Mouse (Mus musculus): Measurements from ENCODE around the gene P3h4.

Gene P3h4

GRCm38 (mm10) chr11:100392958-100393357 lies 21.7 kb downstream of the P3h4 start:
- DNase-seq (ENCODE audit: low read depth, low spot score): no peak

- no peak for DNase-seq (ENCODE audit: low read depth, low spot score)
Observed at GRCm38 (mm10) chr11:100391884-100392345, 22.7 kb downstream of the P3h4 start.

GRCm38 (mm10) chr11:100391081-100391883 lies 23.4 kb downstream of the P3h4 start:
- DNase-seq (ENCODE audit: low read depth, low spot score): no peak

GRCm38 (mm10) chr11:100389931-100390445 lies 24.6 kb downstream of the P3h4 start:
- no peak for DNase-seq (ENCODE audit: low read depth, low spot score)

GRCm38 (mm10) chr11:100388588-100388987 lies 26.0 kb downstream of the P3h4 start:
- DNase-seq (ENCODE audit: low read depth, low spot score): no peak

GRCm38 (mm10) chr11:100387589-100388375 lies 26.9 kb downstream of the P3h4 start:
- no peak for DNase-seq (ENCODE audit: low read depth, low spot score)

GRCm38 (mm10) chr11:100387111-100387510 lies 27.5 kb downstream of the P3h4 start:
- no peak for DNase-seq (ENCODE audit: low read depth, low spot score)

- no peak for DNase-seq (ENCODE audit: low read depth, low spot score)
Observed at GRCm38 (mm10) chr11:100386586-100386985, 28.1 kb downstream of the P3h4 start.

GRCm38 (mm10) chr11:100385016-100385415 lies 29.6 kb downstream of the P3h4 start:
- DNase-seq (ENCODE audit: low read depth, low spot score): no peak

- DNase-seq (ENCODE audit: low read depth, low spot score): no peak
Observed at GRCm38 (mm10) chr11:100382682-100383081, 32.0 kb downstream of the P3h4 start.

GRCm38 (mm10) chr11:100379311-100379710 lies 35.3 kb downstream of the P3h4 start:
- DNase-seq (ENCODE audit: low read depth, low spot score): no peak

- DNase-seq (ENCODE audit: low read depth, low spot score): no peak
Observed at GRCm38 (mm10) chr11:100378446-100378845, 36.2 kb downstream of the P3h4 start.

GRCm38 (mm10) chr11:100377989-100378388 lies 36.6 kb downstream of the P3h4 start:
- DNase-seq (ENCODE audit: low read depth, low spot score): no peak

- DNase-seq (ENCODE audit: low read depth, low spot score): no peak
Observed at GRCm38 (mm10) chr11:100376746-100377389, 37.8 kb downstream of the P3h4 start.

- DNase-seq (ENCODE audit: low read depth, low spot score): no peak
Observed at GRCm38 (mm10) chr11:100376005-100376404, 38.6 kb downstream of the P3h4 start.

GRCm38 (mm10) chr11:100375127-100375526 lies 39.5 kb downstream of the P3h4 start:
- DNase-seq (ENCODE audit: low read depth, low spot score): no peak

- DNase-seq (ENCODE audit: low read depth, low spot score): no peak
Observed at GRCm38 (mm10) chr11:100371981-100372558, 42.6 kb downstream of the P3h4 start.

- no peak for DNase-seq (ENCODE audit: low read depth, low spot score)
Observed at GRCm38 (mm10) chr11:100369822-100370221, 44.8 kb downstream of the P3h4 start.

- DNase-seq (ENCODE audit: low read depth, low spot score): no peak
Observed at GRCm38 (mm10) chr11:100369145-100369544, 45.5 kb downstream of the P3h4 start.

GRCm38 (mm10) chr11:100362979-100363562 lies 51.6 kb downstream of the P3h4 start:
- DNase-seq (ENCODE audit: low read depth, low spot score): peak; percentile 34

Data from retina, postnatal 7 days (tissue).